Mouse (Mus musculus): Measurements from ENCODE around the gene Nolc1. TPM values are rescaled to one million over a fixed set of nuclear protein-coding genes. Genes with fewer than 3 reads are reported as not detected.

Gene Nolc1
- polyA plus RNA-seq, 2 experiments: 64.1 to 73.5 TPM

GRCm38 (mm10) chr19:46049129-46049528, 26.5 kb upstream of the Nolc1 start:
- ATAC-seq (ENCODE audit: low FRiP score, low read depth) (no peak), DNase-seq (ENCODE audit: low spot score) (no peak)
- no peaks in the 10 kb centered on the region for H3K36me3 ChIP-seq (ENCODE audit: control insufficient read depth, insufficient read depth, low read length)
- no peaks in the 10 kb centered on the region for H3K9me3 ChIP-seq (ENCODE audit: control insufficient read depth, low read length)
- no peak overlapping the region for H3K9ac ChIP-seq (ENCODE audit: low read depth, low read length, severe bottlenecking)
- no peak for TF ChIP-seq POLR2A (IDR thresholded peaks at IDR 0.05; ENCODE audit: borderline replicate concordance, extremely low read depth, insufficient read depth, insufficient read length)
- peaks cover 14% of the 10 kb centered on the region for H3K4me1 ChIP-seq (ENCODE audit: control insufficient read depth, insufficient read depth, low read length)
- H3K4me2 ChIP-seq (replicated peaks; ENCODE audit: low read depth, low read length, severe bottlenecking): no peak overlapping the region
- H3K27me3 ChIP-seq (ENCODE audit: control insufficient read depth, insufficient read depth, low read length): no peaks in the 10 kb centered on the region
- 54% methylated on average over 4 of the region's 4 CpGs for WGBS
- no peak overlapping the region for H3K27ac ChIP-seq (replicated peaks; ENCODE audit: low read depth, low read length)
- no peak overlapping the region for H3K4me3 ChIP-seq (replicated peaks; ENCODE audit: low read length)

DNA sequence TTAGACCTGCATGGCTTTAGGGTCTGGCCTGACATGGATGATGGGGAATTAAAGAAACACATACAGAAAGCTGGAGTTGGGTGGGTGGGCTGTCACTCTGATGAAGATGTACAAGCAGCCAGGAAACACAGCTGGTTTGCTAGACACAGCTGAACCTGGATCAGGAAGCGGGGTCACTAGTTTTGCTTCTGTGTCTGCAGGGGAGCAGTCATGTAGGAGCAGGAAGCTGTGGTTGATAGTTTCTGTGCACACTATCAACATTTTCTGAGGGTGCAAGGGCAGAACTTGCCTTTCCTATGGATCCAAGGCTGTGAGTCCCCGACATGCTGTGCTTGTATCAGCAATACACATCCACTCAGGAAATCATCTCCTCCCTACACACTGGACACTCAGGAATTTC, 25.2 kb upstream of the Nolc1 start:
- Histone ChIP-seq H3K4me3 (replicated peaks; ENCODE audit: low read length) (no peak overlapping the region), H3K27ac (replicated peaks; ENCODE audit: low read depth, low read length) (no peak overlapping the region), H3K9ac (ENCODE audit: low read depth, low read length, severe bottlenecking) (no peak overlapping the region), H3K9me3 (ENCODE audit: control insufficient read depth, low read length) (no peaks in the 10 kb centered on the region), H3K27me3 (ENCODE audit: control insufficient read depth, insufficient read depth, low read length) (no peaks in the 10 kb centered on the region), H3K4me2 (replicated peaks; ENCODE audit: low read depth, low read length, severe bottlenecking) (no peak overlapping the region), H3K36me3 (ENCODE audit: control insufficient read depth, insufficient read depth, low read length) (no peaks in the 10 kb centered on the region), H3K4me1 (ENCODE audit: control insufficient read depth, insufficient read depth, low read length) (peaks cover 14% of the 10 kb centered on the region)
- TF ChIP-seq POLR2A (IDR thresholded peaks at IDR 0.05; ENCODE audit: borderline replicate concordance, extremely low read depth, insufficient read depth, insufficient read length): no peak
- no peak for ATAC-seq (ENCODE audit: low FRiP score, low read depth)
- no peak for DNase-seq (ENCODE audit: low spot score)
- WGBS: 90% methylated on average over 2 of the region's 2 CpGs

- TF ChIP-seq POLR2A (IDR thresholded peaks at IDR 0.05; ENCODE audit: borderline replicate concordance, extremely low read depth, insufficient read depth, insufficient read length): no peak
- H3K27ac ChIP-seq (replicated peaks; ENCODE audit: low read depth, low read length): peak overlapping the region; percentile 94
- H3K4me1 ChIP-seq (ENCODE audit: control insufficient read depth, insufficient read depth, low read length): peaks cover 7% of the 10 kb centered on the region; the same call in 1 of the 2 replicates
- WGBS: 1% methylated on average over 11 of the region's 11 CpGs
- peak; percentile 83 for ATAC-seq (ENCODE audit: low FRiP score, low read depth)
- peak overlapping the region; percentile 44 for H3K4me2 ChIP-seq (replicated peaks; ENCODE audit: low read depth, low read length, severe bottlenecking)
- DNase-seq (ENCODE audit: low spot score): no peak
- peak overlapping the region; percentile 77 for H3K9ac ChIP-seq (ENCODE audit: low read depth, low read length, severe bottlenecking)
- peaks cover 4% of the 10 kb centered on the region; the same call in 1 of the 2 replicates for H3K36me3 ChIP-seq (ENCODE audit: control insufficient read depth, insufficient read depth, low read length)
- no peaks in the 10 kb centered on the region for H3K9me3 ChIP-seq (ENCODE audit: control insufficient read depth, low read length)
- no peaks in the 10 kb centered on the region for H3K27me3 ChIP-seq (ENCODE audit: control insufficient read depth, insufficient read depth, low read length)
- peak overlapping the region; percentile 82 for H3K4me3 ChIP-seq (replicated peaks; ENCODE audit: low read length)
These were observed 19.8 kb upstream of the Nolc1 start for GRCm38 (mm10) chr19:46055752-46056387.

GRCm38 (mm10) chr19:46056388-46056946, 19.2 kb upstream of the Nolc1 start:
- H3K36me3 ChIP-seq (ENCODE audit: control insufficient read depth, insufficient read depth, low read length): peaks cover 10% of the 10 kb centered on the region; the same call in 1 of the 2 replicates
- peak overlapping the region; percentile 94 for H3K27ac ChIP-seq (replicated peaks; ENCODE audit: low read depth, low read length)
- no peaks in the 10 kb centered on the region for H3K27me3 ChIP-seq (ENCODE audit: control insufficient read depth, insufficient read depth, low read length)
- no peaks in the 10 kb centered on the region for H3K9me3 ChIP-seq (ENCODE audit: control insufficient read depth, low read length)
- H3K9ac ChIP-seq (ENCODE audit: low read depth, low read length, severe bottlenecking): peak overlapping the region; percentile 77
- H3K4me3 ChIP-seq (replicated peaks; ENCODE audit: low read length): peak overlapping the region; percentile 82
- WGBS: under 1% methylated on average over 49 of the region's 52 CpGs
- H3K4me2 ChIP-seq (replicated peaks; ENCODE audit: low read depth, low read length, severe bottlenecking): peak overlapping the region; percentile 69
- H3K4me1 ChIP-seq (ENCODE audit: control insufficient read depth, insufficient read depth, low read length): peaks cover 7% of the 10 kb centered on the region; the same call in 1 of the 2 replicates
- DNase-seq (ENCODE audit: low spot score) (peak; percentile 99), ATAC-seq (ENCODE audit: low FRiP score, low read depth) (peak; percentile 93)
- TF ChIP-seq POLR2A (IDR thresholded peaks at IDR 0.05; ENCODE audit: borderline replicate concordance, extremely low read depth, insufficient read depth, insufficient read length): peak; percentile 80; the same call in 1 of the 2 replicates

DNA sequence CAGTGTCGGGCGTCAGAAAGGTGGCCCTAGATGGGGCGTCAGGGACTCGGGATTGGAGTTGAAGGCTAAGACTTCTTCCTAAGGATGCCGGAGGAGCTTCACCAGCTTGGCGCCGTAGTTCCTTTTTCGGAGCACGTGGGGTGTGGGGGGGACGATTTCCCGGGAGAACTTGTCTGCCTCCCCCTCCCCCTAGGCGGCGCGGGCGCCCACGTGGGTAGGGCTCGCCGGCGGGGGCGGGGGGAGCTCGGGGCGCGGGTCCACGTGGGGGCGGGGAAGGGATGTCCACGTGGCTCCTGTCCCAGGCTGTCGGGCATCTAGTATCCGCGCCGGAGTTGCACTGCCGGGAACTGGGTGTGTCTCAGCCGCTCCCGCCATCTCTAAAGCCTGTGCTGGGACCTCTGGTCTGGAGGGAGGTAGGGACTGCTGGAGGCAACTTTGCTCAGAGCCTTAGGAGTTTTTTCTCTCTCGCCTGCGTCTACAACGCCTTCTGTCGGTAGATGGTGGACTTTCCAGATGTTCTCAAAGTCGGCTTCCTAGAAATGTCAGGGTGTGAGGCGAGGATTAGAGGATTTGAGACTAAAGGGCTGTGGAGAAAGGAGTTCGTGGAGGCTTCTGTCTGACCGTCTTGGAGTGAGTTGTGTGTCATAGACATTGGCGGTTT, 18.6 kb upstream of the Nolc1 start:
- Histone ChIP-seq H3K9ac (ENCODE audit: low read depth, low read length, severe bottlenecking) (peak overlapping the region; percentile 77), H3K4me1 (ENCODE audit: control insufficient read depth, insufficient read depth, low read length) (peaks cover 7% of the 10 kb centered on the region; the same call in 1 of the 2 replicates), H3K27ac (replicated peaks; ENCODE audit: low read depth, low read length) (peak overlapping the region; percentile 94), H3K9me3 (ENCODE audit: control insufficient read depth, low read length) (no peaks in the 10 kb centered on the region), H3K4me2 (replicated peaks; ENCODE audit: low read depth, low read length, severe bottlenecking) (peak overlapping the region; percentile 69), H3K4me3 (replicated peaks; ENCODE audit: low read length) (peak overlapping the region; percentile 82), H3K27me3 (ENCODE audit: control insufficient read depth, insufficient read depth, low read length) (no peaks in the 10 kb centered on the region), H3K36me3 (ENCODE audit: control insufficient read depth, insufficient read depth, low read length) (peaks cover 16% of the 10 kb centered on the region)
- no peak for TF ChIP-seq POLR2A (IDR thresholded peaks at IDR 0.05; ENCODE audit: borderline replicate concordance, extremely low read depth, insufficient read depth, insufficient read length)
- ATAC-seq (ENCODE audit: low FRiP score, low read depth) (peak; percentile 76), DNase-seq (ENCODE audit: low spot score) (peak; percentile 81)
- 2% methylated on average over 35 of the region's 42 CpGs for WGBS
